Mouse (Mus musculus) hindbrain, embryonic 10.5 days (tissue): ENCODE measurements at regions not wholly inside any gene's neighbourhood (a gene's known extent, or its start where the extent isn't known, plus 50 kb on each side); places are given as distances from the start of the nearest gene placed in this dataset.
"Not testable (repeated sequence)": the region's sequence is repeated elsewhere in the genome, so short reads cannot be mapped to it uniquely, and the experiment has no call there.

Source experiments
- DNase-seq: peaks from one replicate; pipeline ENCODE4 v3.0.0-alpha.2; 2017; ENCODE audit warnings: low spot score
- H3K27ac ChIP-seq: fragments of 300-500 bp; sonication (generic); 2 replicates; pipeline ENCODE4 v1.5.1; 2016; ENCODE audit warnings: mild to moderate bottlenecking, moderate library complexity
- H3K27me3 ChIP-seq: fragments of 300-500 bp; sonication (generic); 2 replicates; pipeline ENCODE4 v1.6.1; 2016; ENCODE audit warnings: mild to moderate bottlenecking; ENCODE audit not compliant: poor library complexity, insufficient read depth, severe bottlenecking
- H3K36me3 ChIP-seq: fragments of 300-500 bp; sonication (generic); 2 replicates; pipeline ENCODE4 v1.6.1; 2016; ENCODE audit warnings: mild to moderate bottlenecking, moderate library complexity
- H3K4me1 ChIP-seq: fragments of 300-500 bp; sonication (generic); replicated peaks from 2 replicates; pipeline ENCODE4 v1.6.1; 2016; ENCODE audit warnings: mild to moderate bottlenecking
- H3K4me3 ChIP-seq: fragments of 300-500 bp; sonication (generic); 2 replicates; pipeline ENCODE4 v1.5.1; 2016; ENCODE audit warnings: mild to moderate bottlenecking, moderate library complexity
- H3K9me3 ChIP-seq: fragments of 300-500 bp; sonication (generic); 2 replicates; pipeline ENCODE4 v1.6.1; 2016; ENCODE audit warnings: mild to moderate bottlenecking, moderate library complexity
- WGBS: fragments of 180-500 bp; shearing (Covaris S2); methylation state at CpG from one replicate; pipeline ENCODE4 v1.1.7; 2016; 5-methylcytosine and 5-hydroxymethylcytosine counted together

DNA sequence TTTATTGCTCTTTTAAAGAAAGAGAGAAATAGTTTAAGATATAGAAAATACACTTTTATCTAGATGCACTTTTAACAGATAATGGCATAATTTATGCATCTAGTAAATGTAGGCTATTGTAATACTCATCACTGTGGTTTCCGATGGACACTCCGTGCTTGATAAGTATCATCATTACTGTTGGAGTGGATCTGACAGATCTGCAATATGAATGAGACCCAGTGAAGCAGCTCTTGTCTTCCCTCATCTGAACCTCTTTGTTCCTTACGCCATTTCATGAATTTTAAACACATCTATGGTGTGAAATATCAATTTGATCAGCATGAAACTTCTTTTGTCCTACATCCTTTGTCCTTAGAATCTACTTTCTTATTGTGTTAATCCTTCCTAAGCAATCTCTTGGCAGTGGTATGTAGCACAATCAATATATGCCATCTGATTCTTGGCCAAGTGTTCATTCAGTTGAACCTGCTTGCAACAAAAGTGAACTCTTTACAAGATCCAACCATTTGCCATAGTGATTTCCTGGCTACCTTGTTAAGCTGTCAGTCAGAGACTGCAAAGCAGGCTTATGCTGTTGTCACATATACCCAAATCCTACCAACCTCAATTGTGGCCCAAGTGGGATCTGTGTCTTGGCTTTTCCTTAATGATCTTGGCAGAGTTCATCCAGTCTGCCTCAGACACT, 452.0 kb upstream of the Dab2 start:
- H3K9me3 ChIP-seq, result no peaks in the 10 kb centered on the region
- 58% methylated on average over 3 of the region's 3 CpGs for WGBS
- H3K27ac ChIP-seq, result no peak overlapping the region
- no peaks in the 10 kb centered on the region for H3K4me1 ChIP-seq
- no peaks in the 10 kb centered on the region for H3K36me3 ChIP-seq
- peak; percentile 5 for DNase-seq
- H3K27me3 ChIP-seq, result no peaks in the 10 kb centered on the region
- no peak overlapping the region for H3K4me3 ChIP-seq

DNA sequence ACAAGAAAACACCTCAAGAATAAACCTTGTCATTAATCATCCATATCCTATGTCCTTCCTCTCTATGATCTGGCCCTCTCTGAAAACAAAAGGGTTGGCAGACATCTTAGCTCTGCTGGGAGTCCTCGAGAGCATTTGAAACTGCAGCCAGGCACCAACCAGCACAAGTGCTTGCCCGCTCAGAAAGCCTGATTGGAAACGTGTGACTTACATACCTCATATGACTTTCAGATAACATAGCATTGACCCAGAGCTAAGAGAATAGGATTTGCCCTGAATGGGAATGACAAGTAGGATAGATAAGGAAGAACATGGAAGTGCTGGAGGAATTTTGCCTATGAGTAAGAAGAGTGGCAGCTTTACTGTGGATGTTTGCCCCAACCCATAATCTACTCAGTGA, 447.1 kb upstream of the Dab2 start:
- 72% methylated on average over 3 of the region's 3 CpGs for WGBS
- no peaks in the 10 kb centered on the region for H3K4me1 ChIP-seq
- H3K9me3 ChIP-seq, result no peaks in the 10 kb centered on the region
- no peaks in the 10 kb centered on the region for H3K36me3 ChIP-seq
- no peaks in the 10 kb centered on the region for H3K27me3 ChIP-seq
- no peak for DNase-seq
- H3K27ac ChIP-seq, result no peak overlapping the region
- no peak overlapping the region for H3K4me3 ChIP-seq

DNA sequence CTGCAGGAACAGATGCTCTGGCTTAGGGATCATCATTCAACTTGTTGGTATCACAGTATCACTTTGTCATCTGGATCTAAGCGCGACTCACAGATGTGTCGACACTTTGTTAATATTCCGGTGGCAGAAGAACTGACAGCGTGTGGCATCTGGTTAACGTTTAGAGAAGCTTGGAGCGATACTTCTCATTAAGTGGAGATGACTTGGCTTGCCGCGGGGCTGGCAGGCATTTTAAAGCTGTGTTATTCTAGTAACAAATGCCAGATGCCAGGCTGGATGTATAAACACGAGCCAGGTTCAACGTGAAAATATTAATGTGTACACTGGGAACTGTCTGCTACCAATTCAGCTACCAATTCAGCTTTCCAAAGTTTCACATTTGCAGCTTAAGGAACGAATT, 430.3 kb upstream of the Dab2 start:
- DNase-seq, result no peak
- no peaks in the 10 kb centered on the region for H3K9me3 ChIP-seq
- H3K4me3 ChIP-seq, result no peak overlapping the region
- H3K27me3 ChIP-seq, result no peaks in the 10 kb centered on the region
- H3K4me1 ChIP-seq, result no peaks in the 10 kb centered on the region
- no peaks in the 10 kb centered on the region for H3K36me3 ChIP-seq
- WGBS, result 67% methylated on average over 12 of the region's 12 CpGs
- H3K27ac ChIP-seq, result no peak overlapping the region

DNA sequence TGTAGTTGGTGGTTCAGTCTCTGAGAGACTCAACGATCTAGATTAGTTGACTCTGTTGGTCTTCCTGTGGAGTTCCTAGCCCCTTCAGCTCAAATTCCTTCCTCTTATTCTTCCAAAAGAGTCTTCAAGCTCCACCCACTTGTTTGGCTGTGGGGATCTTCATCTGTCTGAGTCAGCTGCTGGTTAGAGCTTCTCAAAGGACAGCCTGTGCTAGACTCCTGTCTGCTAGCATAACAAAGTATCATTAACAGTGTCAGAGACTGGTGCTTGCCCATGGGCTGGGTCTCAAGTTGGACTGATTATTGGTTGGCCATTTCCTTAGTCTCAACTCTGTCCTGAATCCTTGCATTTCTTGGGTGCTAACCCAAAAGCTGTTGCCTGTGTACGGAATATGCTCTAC, 429.7 kb upstream of the Dab2 start:
- Histone ChIP-seq H3K4me1 (no peaks in the 10 kb centered on the region), H3K4me3 (no peak overlapping the region), H3K9me3 (no peaks in the 10 kb centered on the region), H3K27me3 (no peaks in the 10 kb centered on the region), H3K36me3 (no peaks in the 10 kb centered on the region), H3K27ac (no peak overlapping the region)
- DNase-seq, result no peak
- WGBS, result 74% methylated on average over 2 of the region's 2 CpGs

DNA sequence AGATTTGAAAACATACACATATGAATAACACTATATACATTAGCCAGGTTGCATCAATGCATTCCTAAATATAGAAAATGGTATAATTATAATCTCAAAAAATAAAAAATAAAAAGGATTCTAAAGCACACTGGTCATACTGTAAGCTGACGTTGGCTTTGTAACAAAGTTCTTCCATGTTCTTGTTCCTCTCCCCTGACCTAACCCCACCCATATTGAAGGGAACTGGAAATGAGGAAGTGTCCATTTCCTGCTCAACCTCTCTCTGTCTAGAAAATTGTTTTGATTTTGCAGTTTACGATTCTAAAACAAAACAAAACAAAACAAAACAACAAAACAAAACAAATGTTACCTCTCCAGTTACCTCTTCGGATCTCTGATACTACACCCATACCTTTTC, 427.5 kb upstream of the Dab2 start:
- Histone ChIP-seq H3K4me3 (no peak overlapping the region), H3K36me3 (no peaks in the 10 kb centered on the region), H3K27me3 (no peaks in the 10 kb centered on the region), H3K9me3 (no peaks in the 10 kb centered on the region), H3K27ac (no peak overlapping the region), H3K4me1 (no peaks in the 10 kb centered on the region)
- DNase-seq, result no peak
- WGBS, result 91% methylated on average over 3 of the region's 3 CpGs

DNA sequence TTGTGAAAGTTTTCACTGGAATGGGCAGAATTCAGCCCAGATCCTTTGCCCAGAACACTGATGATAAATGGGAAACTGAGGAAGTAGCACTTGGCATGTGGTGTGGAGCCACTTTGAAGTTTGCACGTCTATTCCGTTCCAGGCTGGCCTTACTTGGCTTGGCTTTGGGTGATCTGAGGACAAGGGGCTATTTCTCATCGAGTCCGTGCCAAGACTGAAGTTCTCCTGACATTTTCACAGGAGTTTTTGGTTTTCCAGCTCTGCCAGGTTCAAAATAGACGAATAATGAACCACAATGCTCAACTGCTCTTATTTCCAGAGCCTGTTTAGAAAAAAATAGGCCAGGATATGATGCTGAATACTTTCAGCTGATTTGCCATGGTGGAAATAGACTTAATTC, 421.8 kb upstream of the Dab2 start:
- no peaks in the 10 kb centered on the region for H3K27me3 ChIP-seq
- H3K4me3 ChIP-seq, result no peak overlapping the region
- H3K4me1 ChIP-seq, result no peaks in the 10 kb centered on the region
- H3K9me3 ChIP-seq, result no peaks in the 10 kb centered on the region
- no peak for DNase-seq
- no peak overlapping the region for H3K27ac ChIP-seq
- WGBS, result 94% methylated on average over 5 of the region's 5 CpGs
- H3K36me3 ChIP-seq, result no peaks in the 10 kb centered on the region

DNA sequence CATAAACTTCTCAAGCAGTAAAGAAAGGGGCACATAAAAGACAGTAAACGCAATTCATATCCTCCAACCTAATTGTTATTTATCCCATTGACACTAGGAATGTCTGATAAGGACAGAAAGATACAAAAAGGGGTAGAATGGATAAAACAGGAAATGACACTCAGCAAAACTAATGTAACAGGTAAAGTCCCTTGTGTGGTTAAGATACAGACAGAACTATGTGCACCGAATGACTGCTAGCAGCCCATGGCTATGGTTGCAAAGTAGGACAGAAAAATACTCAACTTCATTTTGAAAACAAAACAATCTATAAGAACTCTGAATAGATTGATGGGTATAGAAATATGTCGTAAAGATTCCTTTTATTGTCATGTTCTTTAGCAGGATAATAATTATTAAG, 408.4 kb upstream of the Dab2 start:
- no peaks in the 10 kb centered on the region for H3K27me3 ChIP-seq
- no peaks in the 10 kb centered on the region for H3K9me3 ChIP-seq
- no peak overlapping the region for H3K27ac ChIP-seq
- no peak overlapping the region for H3K4me3 ChIP-seq
- H3K4me1 ChIP-seq, result no peaks in the 10 kb centered on the region
- no peaks in the 10 kb centered on the region for H3K36me3 ChIP-seq
- WGBS, result 84% methylated on average over 3 of the region's 3 CpGs
- no peak for DNase-seq

DNA sequence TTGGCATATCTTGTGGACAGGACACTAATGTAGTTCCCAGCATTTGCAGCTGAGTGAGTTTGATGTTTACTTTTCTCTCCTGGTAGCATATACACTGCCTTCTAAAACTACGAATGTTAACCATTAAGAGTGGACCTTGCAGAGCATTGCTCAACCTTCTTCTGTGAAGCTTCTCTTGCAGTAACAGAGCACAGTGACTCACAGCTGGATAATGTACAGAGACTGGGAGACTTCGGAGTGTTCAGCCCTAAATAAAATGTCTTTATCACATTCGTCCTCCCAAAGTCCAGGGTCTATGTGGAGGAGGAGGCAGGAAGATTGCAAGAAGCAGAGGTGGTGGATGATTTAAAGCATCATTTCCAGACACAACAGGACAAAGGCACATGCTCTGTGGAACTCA, 407.6 kb upstream of the Dab2 start:
- Histone ChIP-seq H3K27ac (no peak overlapping the region), H3K4me1 (no peaks in the 10 kb centered on the region), H3K4me3 (no peak overlapping the region), H3K27me3 (no peaks in the 10 kb centered on the region), H3K9me3 (no peaks in the 10 kb centered on the region), H3K36me3 (no peaks in the 10 kb centered on the region)
- WGBS, result 92% methylated on average over 3 of the region's 3 CpGs
- DNase-seq, result no peak

DNA sequence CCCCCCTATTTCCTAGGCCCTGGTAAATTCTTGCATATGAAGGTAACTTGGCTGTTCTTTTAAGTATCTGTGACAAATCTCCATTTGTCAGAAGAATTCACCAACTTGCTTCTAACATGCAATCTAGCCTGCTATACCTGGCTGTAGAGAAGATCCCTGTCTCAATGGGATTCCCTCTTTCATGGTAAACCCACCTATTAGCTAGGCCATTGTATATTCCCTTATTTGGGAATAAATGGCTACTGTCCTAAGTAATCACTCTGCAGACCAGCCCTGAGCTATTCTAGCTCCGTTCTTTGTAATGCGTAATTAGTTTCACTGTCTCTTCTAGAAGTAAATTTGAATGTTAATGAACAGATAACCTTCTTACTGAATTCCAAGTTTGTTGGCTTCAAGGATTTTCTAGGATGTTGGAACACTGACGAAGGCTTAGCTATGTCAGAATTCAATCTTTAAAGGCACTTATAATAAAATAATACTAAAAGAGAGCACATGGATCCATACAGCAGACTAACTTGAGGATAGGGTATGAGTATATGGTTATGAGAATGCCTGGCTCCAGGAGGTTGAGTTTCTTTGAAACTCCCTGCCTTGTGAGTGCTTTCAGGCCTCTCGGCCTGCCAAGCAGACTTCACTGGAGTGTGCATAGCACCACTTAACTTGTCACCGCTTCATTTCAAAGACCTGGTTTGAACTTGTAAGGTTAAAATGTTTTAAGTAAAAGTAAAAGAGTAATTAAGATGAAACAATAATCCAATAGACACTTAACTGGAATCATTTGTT, 403.7 kb upstream of the Dab2 start:
- not testable (repeated sequence) for H3K4me3 ChIP-seq, H3K27ac ChIP-seq, H3K36me3 ChIP-seq, H3K4me1 ChIP-seq, H3K27me3 ChIP-seq, DNase-seq, H3K9me3 ChIP-seq
- WGBS, result 90% methylated on average over 5 of the region's 5 CpGs

DNA sequence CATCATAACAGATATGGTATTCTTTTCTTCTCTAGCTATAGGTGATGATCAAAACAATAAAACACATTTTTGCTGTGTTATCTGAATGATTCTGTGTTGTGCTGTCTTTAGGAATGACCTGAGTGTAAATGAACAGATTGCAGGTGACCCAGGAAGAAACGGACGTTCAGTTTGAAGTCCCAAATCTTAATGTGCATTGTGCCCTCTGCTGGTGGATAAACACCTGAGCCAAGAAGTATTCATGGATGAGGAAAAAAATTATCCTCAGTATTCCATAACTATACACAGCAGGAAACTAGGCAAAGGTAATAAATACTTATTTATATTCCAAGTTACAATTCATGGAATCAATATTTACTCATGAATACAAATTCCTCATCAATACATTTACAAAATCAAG, 384.3 kb upstream of the Dab2 start:
- WGBS, result 24% methylated on average over 2 of the region's 2 CpGs
- H3K4me1 ChIP-seq, result no peaks in the 10 kb centered on the region

DNA sequence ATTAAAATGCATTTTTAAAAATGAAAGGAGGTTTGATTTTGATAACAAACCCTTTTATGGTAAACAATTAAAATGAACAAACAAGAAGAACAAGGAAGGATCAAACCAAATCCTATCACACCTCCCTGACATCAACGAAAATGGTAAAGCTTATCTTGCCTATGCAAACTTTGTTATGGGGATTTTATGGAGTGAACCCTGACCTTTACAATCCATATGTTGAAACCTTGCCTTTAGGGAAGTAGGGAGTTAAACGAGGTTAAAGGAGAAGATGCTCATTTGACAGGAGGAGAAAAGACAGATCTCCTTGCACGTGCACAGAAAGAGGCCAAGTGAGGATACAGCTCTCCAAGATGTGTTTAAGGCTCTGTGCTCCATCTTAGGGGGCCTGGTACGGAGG, 379.5 kb upstream of the Dab2 start:
- 70% methylated on average over 4 of the region's 4 CpGs for WGBS
- Histone ChIP-seq H3K9me3 (no peaks in the 10 kb centered on the region), H3K36me3 (no peaks in the 10 kb centered on the region)

More for the DNA sequence above, 384.3 kb upstream of the Dab2 start:
- no peak overlapping the region for H3K27ac ChIP-seq
- H3K4me3 ChIP-seq, result no peak overlapping the region
- H3K27me3 ChIP-seq, result no peaks in the 10 kb centered on the region
- H3K9me3 ChIP-seq, result no peaks in the 10 kb centered on the region
- no peaks in the 10 kb centered on the region for H3K36me3 ChIP-seq
- no peak for DNase-seq

DNA sequence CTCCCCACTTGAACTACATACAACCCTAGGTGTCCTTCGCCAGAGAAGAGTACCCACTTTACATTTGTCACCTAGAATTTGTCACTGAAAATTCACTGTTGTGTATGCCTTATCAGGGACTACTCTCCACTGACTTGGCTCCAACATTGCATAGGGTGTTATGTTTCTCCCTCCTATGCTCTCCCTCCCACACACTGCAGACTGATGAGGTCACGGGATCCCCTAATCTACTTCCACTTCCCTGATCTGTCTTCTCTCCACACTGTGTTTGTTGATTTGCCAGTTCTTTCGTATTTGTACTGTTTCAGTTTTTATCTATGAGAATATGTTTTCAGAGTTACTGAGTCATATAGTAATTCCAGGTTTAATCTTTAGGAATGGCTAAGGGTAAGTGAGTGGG, 371.8 kb upstream of the Dab2 start:
- no peak overlapping the region for H3K27ac ChIP-seq
- no peaks in the 10 kb centered on the region for H3K36me3 ChIP-seq
- no peaks in the 10 kb centered on the region for H3K4me1 ChIP-seq
- H3K27me3 ChIP-seq, result no peaks in the 10 kb centered on the region
- no peaks in the 10 kb centered on the region for H3K9me3 ChIP-seq
- no peak overlapping the region for H3K4me3 ChIP-seq
- DNase-seq, result no peak
- 84% methylated on average over 3 of the region's 3 CpGs for WGBS

More for the DNA sequence above, 379.5 kb upstream of the Dab2 start:
- Histone ChIP-seq H3K27me3 (no peaks in the 10 kb centered on the region), H3K4me1 (no peaks in the 10 kb centered on the region), H3K4me3 (no peak overlapping the region), H3K27ac (no peak overlapping the region)
- no peak for DNase-seq

DNA sequence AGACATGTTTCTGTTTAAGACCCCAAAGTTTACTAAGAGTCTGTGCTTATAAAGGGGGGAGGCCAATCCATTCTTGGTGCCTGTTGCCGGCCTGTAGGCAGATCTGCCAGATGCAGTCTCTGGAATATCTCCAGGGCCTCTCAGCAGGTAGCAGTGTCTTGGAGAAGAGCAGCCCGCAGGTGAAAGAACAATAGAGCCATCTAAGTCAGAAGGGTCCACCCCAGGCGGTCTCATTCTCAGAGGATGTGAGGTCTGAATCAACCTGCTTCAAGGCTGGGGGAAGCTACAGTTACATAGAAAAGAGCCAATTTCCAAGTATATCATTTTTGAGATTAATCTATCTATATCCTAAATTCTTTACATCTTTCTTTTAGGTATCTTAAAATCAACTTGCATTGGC, 366.0 kb upstream of the Dab2 start:
- H3K4me3 ChIP-seq, result no peak overlapping the region
- 28% methylated on average over 3 of the region's 3 CpGs for WGBS
- DNase-seq, result no peak
- no peak overlapping the region for H3K27ac ChIP-seq
- no peaks in the 10 kb centered on the region for H3K27me3 ChIP-seq
- H3K4me1 ChIP-seq, result no peaks in the 10 kb centered on the region
- no peaks in the 10 kb centered on the region for H3K36me3 ChIP-seq
- no peaks in the 10 kb centered on the region for H3K9me3 ChIP-seq
